Mouse (Mus musculus) heart, embryonic 13.5 days (tissue): ENCODE data around the gene Exoc6. TPM values are rescaled to one million over a fixed set of nuclear protein-coding genes. Genes with fewer than 3 reads are reported as not detected.

Experiments
- ATAC-seq: fragments of 200-750 bp; cut with Nextera tagmentation; 2 replicates; pipeline ENCODE4 v1.8.0; 2017; ENCODE audit warnings: moderate TSS enrichment; ENCODE audit not compliant: insufficient number of reproducible peaks, low FRiP score, low TSS enrichment; ENCODE audit errors: extremely low read depth
- H3K27ac ChIP-seq: fragments of 300-500 bp; sonication (generic); replicated peaks from 2 replicates; pipeline ENCODE4 v1.5.1; 2015; ENCODE audit warnings: moderate library complexity, mild to moderate bottlenecking, inconsistent platforms
- H3K27me3 ChIP-seq: fragments of 300-500 bp; sonication (generic); replicated peaks from 2 replicates; pipeline ENCODE4 v1.6.1; 2015; ENCODE audit warnings: mild to moderate bottlenecking, inconsistent platforms
- H3K36me3 ChIP-seq: fragments of 300-500 bp; sonication (generic); 2 replicates; pipeline ENCODE4 v1.6.1; 2015; ENCODE audit warnings: mild to moderate bottlenecking, inconsistent platforms
- H3K4me1 ChIP-seq: fragments of 300-500 bp; sonication (generic); 2 replicates; pipeline ENCODE4 v1.6.1; 2015; ENCODE audit warnings: inconsistent platforms
- H3K4me2 ChIP-seq: fragments of 300-500 bp; sonication (generic); 2 replicates; pipeline ENCODE4 v1.6.1; 2015; ENCODE audit warnings: inconsistent platforms, mild to moderate bottlenecking, moderate library complexity
- H3K4me3 ChIP-seq: fragments of 300-500 bp; sonication (generic); 2 replicates; pipeline ENCODE4 v1.5.1; 2015; ENCODE audit warnings: moderate library complexity, mild to moderate bottlenecking, inconsistent platforms
- H3K9ac ChIP-seq: fragments of 300-500 bp; sonication (generic); 2 replicates; pipeline ENCODE4 v1.6.1; 2015; ENCODE audit warnings: inconsistent platforms, mild to moderate bottlenecking, moderate library complexity
- H3K9me3 ChIP-seq: fragments of 300-500 bp; sonication (generic); 2 replicates; pipeline ENCODE4 v1.6.1; 2016; ENCODE audit warnings: inconsistent platforms
- WGBS: fragments of 180-500 bp; shearing (Covaris S2); methylation state at CpG from one replicate; pipeline ENCODE4 v1.1.7; 2015; ENCODE audit warnings: mixed read lengths; 5-methylcytosine and 5-hydroxymethylcytosine counted together
- polyA plus RNA-seq: library from polyadenylated mRNA; unstranded; fragments of >200 nt; fragmentation: Nextera tagmentation; extraction: Ambion mirVana; gene quantifications from 2 replicates; pipeline ENCODE4 v1.2.1, GENCODE M21; 2015

The Exoc6 gene
- polyA plus RNA-seq, 1 experiment from 2014 or later, result 17.2 TPM

DNA sequence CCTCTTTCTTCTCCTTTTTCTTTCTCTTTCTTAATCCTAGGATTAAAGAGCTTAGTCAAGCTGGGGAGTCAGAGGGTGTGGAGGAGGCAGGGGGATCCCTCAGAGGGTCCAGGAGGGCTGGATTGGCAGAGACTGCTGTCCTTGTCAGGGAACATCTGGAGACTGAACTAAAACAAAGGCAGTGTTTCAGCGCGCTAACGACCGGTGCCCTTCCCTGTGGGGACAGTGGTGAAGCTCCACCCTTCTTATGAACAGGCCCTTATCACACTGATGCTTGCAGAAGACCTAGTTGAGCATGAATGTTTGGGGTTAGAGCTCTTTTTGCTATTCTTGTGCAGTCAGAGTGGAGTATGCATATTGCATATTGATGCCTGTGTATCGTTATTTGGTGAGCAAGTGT lies 103.8 kb downstream of the Exoc6 start:
- 34% methylated on average over 5 of the region's 5 CpGs for WGBS
- H3K4me1 ChIP-seq, result peaks cover 6% of the 10 kb centered on the region
- no peak overlapping the region for H3K4me3 ChIP-seq
- H3K27me3 ChIP-seq, result no peaks in the 10 kb centered on the region
- no peaks in the 10 kb centered on the region for H3K36me3 ChIP-seq
- H3K9ac ChIP-seq, result no peak overlapping the region
- no peak for ATAC-seq
- H3K9me3 ChIP-seq, result no peaks in the 10 kb centered on the region
- H3K27ac ChIP-seq, result no peak overlapping the region
- H3K4me2 ChIP-seq, result no peak overlapping the region

DNA sequence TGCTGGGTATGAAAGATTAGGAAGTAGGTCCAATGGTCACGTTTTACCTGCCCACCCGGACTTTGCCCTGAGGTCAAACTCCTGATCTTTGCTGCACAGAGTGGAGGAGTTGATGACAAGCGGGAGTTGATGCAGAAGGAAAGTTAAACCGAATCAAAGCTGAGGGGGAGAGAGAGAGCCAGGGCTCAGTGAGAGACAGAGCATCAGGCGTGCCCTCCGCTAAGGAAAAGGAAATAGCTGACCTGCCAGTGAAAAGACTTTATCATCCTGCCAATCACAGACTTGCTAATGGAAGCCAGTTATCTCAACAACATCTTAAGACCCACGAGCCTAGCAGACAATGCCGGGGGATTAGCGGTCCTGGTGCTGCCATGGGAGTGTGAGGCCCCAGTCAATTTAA lies 106.2 kb downstream of the Exoc6 start:
- no peak for ATAC-seq
- Histone ChIP-seq H3K4me1 (peaks cover 6% of the 10 kb centered on the region), H3K27me3 (no peaks in the 10 kb centered on the region), H3K4me2 (no peak overlapping the region), H3K27ac (no peak overlapping the region), H3K9me3 (no peaks in the 10 kb centered on the region), H3K4me3 (no peak overlapping the region), H3K9ac (no peak overlapping the region), H3K36me3 (no peaks in the 10 kb centered on the region)
- 15% methylated on average over 9 of the region's 9 CpGs for WGBS

DNA sequence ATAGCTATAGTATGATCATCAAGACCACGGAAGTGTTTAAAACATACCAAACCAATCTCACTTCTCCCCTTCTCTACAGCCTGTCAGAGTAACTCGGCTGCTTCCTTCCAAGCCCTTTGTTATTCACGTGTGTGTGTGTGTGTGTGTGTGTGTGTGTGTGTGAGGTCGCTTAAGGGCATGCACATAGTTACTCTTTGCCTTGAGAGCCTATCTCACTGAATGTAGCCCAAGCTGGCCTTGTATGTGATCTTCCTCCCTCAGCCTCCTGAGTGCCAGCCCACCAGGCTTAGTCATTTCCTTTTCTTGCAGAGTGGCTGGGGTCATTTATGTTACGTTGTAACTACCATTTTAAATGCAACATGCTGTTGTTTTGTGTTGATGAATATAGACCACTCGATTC lies 115.0 kb downstream of the Exoc6 start:
- no peak overlapping the region for H3K9ac ChIP-seq
- no peaks in the 10 kb centered on the region; the same call in 1 of the 2 replicates for H3K4me1 ChIP-seq
- WGBS, result 67% methylated on average over 6 of the region's 6 CpGs
- ATAC-seq, result no peak
- no peaks in the 10 kb centered on the region for H3K9me3 ChIP-seq
- H3K27me3 ChIP-seq, result no peaks in the 10 kb centered on the region
- H3K4me3 ChIP-seq, result no peak overlapping the region
- H3K27ac ChIP-seq, result no peak overlapping the region
- no peak overlapping the region for H3K4me2 ChIP-seq
- H3K36me3 ChIP-seq, result no peaks in the 10 kb centered on the region

DNA sequence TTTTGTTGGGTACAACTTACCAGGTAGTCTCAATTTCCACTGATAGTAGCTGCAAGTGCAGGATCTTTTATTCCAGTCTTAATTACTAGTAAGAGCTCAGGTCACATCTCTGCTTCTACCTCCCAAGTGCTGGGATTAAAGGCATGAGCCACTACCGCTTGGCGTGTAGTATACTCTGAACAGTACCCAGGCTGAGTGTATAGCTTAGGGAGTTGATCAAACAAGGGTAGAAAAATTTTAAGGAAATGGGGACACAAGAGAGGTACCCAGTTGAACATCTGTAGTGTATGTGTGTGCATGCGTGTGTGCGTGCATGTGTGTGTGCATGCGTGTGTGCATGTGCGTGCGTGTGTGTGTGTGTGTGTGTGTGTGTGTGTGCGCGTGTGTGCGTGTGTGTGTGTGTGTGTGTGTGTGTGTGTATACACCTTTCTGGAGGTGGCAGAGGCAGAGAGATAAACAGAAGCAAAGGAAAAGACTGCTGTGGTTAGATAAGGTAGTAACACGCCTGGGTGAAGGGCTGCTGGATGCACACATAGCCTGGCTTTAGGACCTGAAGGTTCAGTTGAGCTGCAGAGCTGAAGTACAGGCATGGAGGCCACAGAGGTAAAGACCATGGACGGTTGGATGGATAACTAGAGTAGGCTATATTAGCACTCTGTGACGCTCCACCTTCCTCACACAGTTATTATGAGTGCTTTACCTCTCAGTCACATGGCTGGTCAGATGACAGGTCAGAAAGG lies 117.8 kb downstream of the Exoc6 start:
- Histone ChIP-seq H3K4me1 (no peaks in the 10 kb centered on the region; the same call in 1 of the 2 replicates), H3K9me3 (no peaks in the 10 kb centered on the region), H3K27me3 (no peaks in the 10 kb centered on the region), H3K9ac (no peak overlapping the region), H3K27ac (no peak overlapping the region), H3K36me3 (no peaks in the 10 kb centered on the region), H3K4me3 (no peak overlapping the region), H3K4me2 (no peak overlapping the region)
- ATAC-seq, result no peak
- WGBS, result 75% methylated on average over 13 of the region's 13 CpGs

DNA sequence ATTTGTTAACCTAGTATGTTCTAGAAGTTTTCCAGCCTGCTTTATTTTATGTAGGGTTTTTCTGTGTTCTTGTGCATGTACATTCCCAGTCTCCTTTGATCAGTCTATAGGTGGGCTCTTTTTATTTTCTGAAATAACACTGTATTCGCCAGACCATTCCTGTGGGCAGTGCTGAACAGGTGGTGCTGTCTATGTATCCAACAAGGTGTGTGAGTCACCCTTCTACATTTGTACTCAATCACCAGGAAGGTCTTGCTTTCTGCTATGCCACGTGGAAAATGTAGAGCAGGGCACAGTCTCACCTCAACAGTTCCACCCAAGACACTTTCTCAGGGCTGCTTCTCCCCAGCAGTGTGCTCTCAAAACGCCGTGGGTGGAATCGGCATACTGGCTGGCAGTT lies 118.4 kb downstream of the Exoc6 start:
- H3K4me2 ChIP-seq, result no peak overlapping the region
- H3K36me3 ChIP-seq, result no peaks in the 10 kb centered on the region
- no peaks in the 10 kb centered on the region for H3K27me3 ChIP-seq
- no peak overlapping the region for H3K27ac ChIP-seq
- H3K4me3 ChIP-seq, result no peak overlapping the region
- no peak overlapping the region for H3K9ac ChIP-seq
- ATAC-seq, result no peak
- 85% methylated on average over 5 of the region's 5 CpGs for WGBS
- no peaks in the 10 kb centered on the region; the same call in 1 of the 2 replicates for H3K4me1 ChIP-seq
- no peaks in the 10 kb centered on the region for H3K9me3 ChIP-seq

DNA sequence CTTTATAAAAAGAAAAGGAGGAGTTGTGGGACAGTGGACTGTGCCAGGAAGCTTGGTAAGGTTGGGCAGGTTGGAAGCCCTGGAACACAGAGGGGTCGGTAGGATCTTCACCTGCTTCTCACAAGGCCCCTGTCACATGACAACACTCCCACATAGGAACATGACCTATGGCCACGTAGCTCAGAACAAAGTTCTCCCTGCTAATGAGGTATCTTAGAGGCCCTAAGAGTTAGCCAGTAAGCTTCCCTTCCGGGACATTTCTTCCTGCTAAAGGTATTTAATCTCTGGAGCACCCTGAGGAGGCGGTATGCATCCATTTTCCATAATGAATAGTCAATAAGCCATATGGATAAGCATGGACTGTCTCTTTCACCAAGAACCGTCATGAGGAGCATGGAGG lies 119.3 kb downstream of the Exoc6 start:
- ATAC-seq, result no peak
- H3K4me2 ChIP-seq, result no peak overlapping the region
- 82% methylated on average over 5 of the region's 5 CpGs for WGBS

DNA sequence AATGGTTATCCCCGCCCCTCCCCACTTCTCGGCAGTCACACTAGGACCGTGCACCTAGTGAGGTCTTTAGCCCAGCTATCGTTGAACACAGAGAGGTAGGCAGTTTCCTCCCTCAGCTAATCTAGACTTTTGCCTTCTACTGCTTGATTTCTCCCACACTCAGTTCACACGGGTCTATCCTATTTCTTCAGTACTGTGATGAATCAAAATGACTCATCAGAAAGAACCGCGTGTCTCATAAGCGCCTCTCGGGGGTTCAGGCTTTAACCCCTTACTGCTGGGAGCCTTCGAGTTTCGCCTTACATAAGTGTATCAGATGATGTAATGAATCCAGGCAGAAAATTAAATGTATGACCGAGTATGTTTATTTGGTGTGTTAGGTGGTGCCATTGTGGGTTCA lies 123.2 kb downstream of the Exoc6 start:
- Histone ChIP-seq H3K27me3 (no peaks in the 10 kb centered on the region), H3K9me3 (no peaks in the 10 kb centered on the region), H3K9ac (no peak overlapping the region), H3K4me2 (no peak overlapping the region), H3K27ac (no peak overlapping the region), H3K4me1 (no peaks in the 10 kb centered on the region), H3K4me3 (no peak overlapping the region), H3K36me3 (no peaks in the 10 kb centered on the region)
- no peak for ATAC-seq
- 56% methylated on average over 12 of the region's 12 CpGs for WGBS

More for the DNA sequence above, 119.3 kb downstream of the Exoc6 start:
- Histone ChIP-seq H3K36me3 (no peaks in the 10 kb centered on the region), H3K9ac (no peak overlapping the region), H3K4me3 (no peak overlapping the region), H3K27ac (no peak overlapping the region), H3K4me1 (no peaks in the 10 kb centered on the region), H3K9me3 (no peaks in the 10 kb centered on the region), H3K27me3 (no peaks in the 10 kb centered on the region)

DNA sequence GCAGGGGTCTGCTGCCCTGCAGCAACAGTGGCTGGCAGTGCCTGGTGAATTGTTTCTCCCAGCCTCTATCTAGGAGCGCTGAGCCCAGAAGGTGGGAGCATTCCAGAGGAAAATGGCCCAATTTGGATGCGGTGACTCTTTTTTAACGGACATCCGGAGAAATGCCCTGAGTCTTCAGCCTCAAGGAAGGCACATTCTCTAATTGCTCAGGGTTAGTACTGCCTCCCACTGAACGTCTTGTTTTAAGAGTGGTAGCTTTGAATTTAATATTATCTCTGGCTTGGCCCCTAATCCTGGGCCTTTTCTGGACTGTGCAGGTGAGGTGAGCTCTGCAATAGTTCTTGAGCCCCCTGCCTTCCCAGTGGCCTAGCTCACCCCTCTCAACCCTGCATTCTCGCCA lies 135.1 kb downstream of the Exoc6 start, which contains the start of gene Cyp26c1:
Gene Cyp26c1, plus strand, starts transcription at position 301 of the 400 bp plus-strand sequence.
- peaks cover 22% of the 10 kb centered on the region for H3K4me1 ChIP-seq
- WGBS, result 22% methylated on average over 6 of the region's 6 CpGs
- no peak for ATAC-seq

DNA sequence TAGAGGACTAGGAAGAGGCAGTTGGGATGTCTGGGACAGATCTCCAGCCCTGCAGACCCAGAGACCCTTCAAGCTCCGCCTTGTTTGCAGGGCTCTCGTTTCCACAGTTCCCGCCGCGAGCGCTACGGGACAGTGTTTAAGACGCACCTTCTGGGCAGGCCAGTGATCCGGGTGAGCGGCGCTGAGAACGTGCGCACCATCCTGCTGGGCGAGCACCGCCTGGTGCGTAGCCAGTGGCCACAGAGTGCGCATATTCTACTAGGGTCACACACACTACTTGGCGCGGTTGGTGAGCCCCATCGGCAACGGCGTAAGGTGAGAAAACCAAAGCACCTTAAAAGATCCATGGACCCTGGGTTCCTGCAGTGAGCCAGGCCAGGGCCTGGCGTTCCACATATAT lies 136.1 kb downstream of the Exoc6 start:
- no peak for ATAC-seq
- H3K4me1 ChIP-seq, result peaks cover 27% of the 10 kb centered on the region

More for the DNA sequence above, 135.1 kb downstream of the Exoc6 start, which contains the start of gene Cyp26c1:
- H3K4me3 ChIP-seq, result 0 out of 2 replicates have a peak within 1 kb of the TSS, but pooled peaks have one; percentile 21
- H3K36me3 ChIP-seq, result 0 out of 2 replicates have a peak, but pooled peaks cover 2% of the 10 kb centered on the region
- no peaks in the 10 kb centered on the region for H3K9me3 ChIP-seq
- peak within 1 kb of the TSS; percentile 16 for H3K4me2 ChIP-seq
- H3K9ac ChIP-seq, result no peak within 1 kb of the TSS
- peaks cover 86% of the 10 kb centered on the region for H3K27me3 ChIP-seq
- H3K27ac ChIP-seq, result no peak within 1 kb of the TSS

DNA sequence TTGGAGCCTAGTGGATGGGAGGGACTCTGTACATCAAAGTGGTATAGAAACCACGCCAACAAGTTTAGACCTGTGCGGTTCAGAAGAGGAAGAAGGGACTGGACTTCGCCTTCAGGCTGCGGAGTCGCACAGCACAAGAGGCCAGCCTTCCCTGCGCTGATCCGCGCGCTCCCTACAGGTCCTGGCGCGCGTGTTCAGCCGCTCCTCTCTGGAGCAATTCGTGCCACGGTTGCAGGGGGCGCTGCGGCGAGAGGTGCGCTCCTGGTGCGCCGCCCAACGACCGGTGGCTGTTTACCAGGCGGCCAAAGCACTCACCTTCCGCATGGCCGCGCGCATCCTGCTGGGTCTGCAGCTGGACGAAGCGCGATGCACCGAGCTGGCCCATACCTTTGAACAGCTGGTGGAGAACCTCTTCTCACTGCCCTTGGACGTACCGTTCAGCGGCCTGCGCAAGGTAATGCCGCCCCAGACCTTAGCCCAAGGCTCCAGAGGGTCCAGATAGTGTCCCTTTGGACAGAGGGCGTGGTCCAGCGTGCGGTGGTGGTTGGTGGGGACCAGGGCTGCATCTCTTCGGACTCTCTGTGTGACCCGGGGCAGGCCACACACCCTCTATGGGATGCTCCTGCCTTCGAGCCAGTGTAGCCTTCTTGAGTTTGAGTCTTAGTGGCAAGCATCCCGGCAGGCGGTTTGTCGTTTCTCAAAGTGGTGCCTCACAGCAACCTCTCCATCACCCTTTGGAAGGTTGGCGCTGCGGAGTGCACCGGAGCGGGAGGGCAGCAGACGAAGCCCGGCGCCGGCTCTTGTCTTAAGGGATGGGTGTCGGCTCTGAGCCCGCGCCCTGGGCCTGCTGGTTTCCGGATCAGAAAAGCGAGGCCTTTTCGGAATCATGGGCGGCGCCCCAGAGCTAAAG lies 137.0 kb downstream of the Exoc6 start:
- no peak overlapping the region for H3K27ac ChIP-seq
- peaks cover 99% of the 10 kb centered on the region for H3K27me3 ChIP-seq
- H3K36me3 ChIP-seq, result 0 out of 2 replicates have a peak, but pooled peaks cover 2% of the 10 kb centered on the region
- 6% methylated on average over 62 of the region's 62 CpGs for WGBS
- no peak overlapping the region for H3K9ac ChIP-seq
- peak overlapping the region; percentile 43 for H3K4me2 ChIP-seq
- no peaks in the 10 kb centered on the region for H3K9me3 ChIP-seq
- H3K4me1 ChIP-seq, result peaks cover 27% of the 10 kb centered on the region
- ATAC-seq, result no peak
- peak overlapping the region; percentile 21 for H3K4me3 ChIP-seq

More for the DNA sequence above, 136.1 kb downstream of the Exoc6 start:
- H3K9me3 ChIP-seq, result no peaks in the 10 kb centered on the region
- peak overlapping the region; percentile 21; the same call in 1 of the 2 replicates for H3K4me3 ChIP-seq
- H3K36me3 ChIP-seq, result 0 out of 2 replicates have a peak, but pooled peaks cover 2% of the 10 kb centered on the region
- 11% methylated on average over 23 of the region's 23 CpGs for WGBS
- H3K4me2 ChIP-seq, result peak overlapping the region; percentile 43; the same call in 1 of the 2 replicates
- no peak overlapping the region for H3K9ac ChIP-seq
- no peak overlapping the region for H3K27ac ChIP-seq
- H3K27me3 ChIP-seq, result peaks cover 97% of the 10 kb centered on the region

DNA sequence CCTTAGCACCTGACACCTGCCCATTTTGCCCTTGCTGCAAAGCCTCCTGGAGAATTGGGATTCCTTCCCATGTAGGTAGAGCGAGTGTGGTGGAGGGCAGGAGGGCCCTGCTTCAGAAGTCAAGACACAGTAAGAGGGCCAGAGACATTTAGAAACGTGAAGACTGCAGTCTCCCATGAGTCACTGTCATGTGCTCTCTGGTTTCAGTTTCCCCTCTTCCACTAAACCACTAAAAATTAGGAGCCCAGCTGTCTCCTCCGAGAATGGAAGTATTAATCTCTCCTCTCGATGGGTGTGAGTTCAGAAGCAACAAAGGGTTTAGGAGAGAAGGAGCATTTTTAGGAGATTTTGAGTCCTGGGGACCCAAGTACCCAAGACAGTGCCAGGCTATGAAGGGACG lies 139.3 kb downstream of the Exoc6 start:
- WGBS, result 61% methylated on average over 5 of the region's 5 CpGs
- no peaks in the 10 kb centered on the region for H3K9me3 ChIP-seq

More for the DNA sequence above, 139.3 kb downstream of the Exoc6 start:
- Histone ChIP-seq H3K9ac (no peak overlapping the region), H3K4me3 (no peak overlapping the region), H3K36me3 (no peaks in the 10 kb centered on the region), H3K27ac (no peak overlapping the region), H3K27me3 (peaks cover 100% of the 10 kb centered on the region), H3K4me1 (peaks cover 34% of the 10 kb centered on the region), H3K4me2 (no peak overlapping the region)
- no peak for ATAC-seq
